Mouse (Mus musculus) liver, embryonic 16.5 days (tissue): ENCODE data around the gene Fgb. TPM values are rescaled to one million over a fixed set of nuclear protein-coding genes. Genes with fewer than 3 reads are reported as not detected.
A peak's percentile ranks its signal among the peaks of the same experiment; 100 is the strongest.

Experiments
- ATAC-seq: fragments of 200-750 bp; cut with Nextera tagmentation; 2 replicates; pipeline ENCODE4 v1.8.0; 2017; ENCODE audit warnings: low read depth, mild to moderate bottlenecking, moderate number of reproducible peaks, moderate library complexity
- H3K27ac ChIP-seq: fragments of 300-500 bp; sonication (generic); 2 replicates; pipeline ENCODE4 v1.5.1; 2014; ENCODE audit warnings: mild to moderate bottlenecking, low read length
- H3K27me3 ChIP-seq: fragments of 300-500 bp; sonication (generic); 2 replicates; pipeline ENCODE4 v1.6.1; 2014; ENCODE audit warnings: low read depth, low read length, mixed read lengths; ENCODE audit not compliant: control insufficient read depth, insufficient read depth
- H3K36me3 ChIP-seq: fragments of 300-500 bp; sonication (generic); 2 replicates; pipeline ENCODE4 v1.6.1; 2014; ENCODE audit warnings: mild to moderate bottlenecking; ENCODE audit not compliant: control insufficient read depth, insufficient read depth
- H3K4me1 ChIP-seq: fragments of 300-500 bp; sonication (generic); 2 replicates; pipeline ENCODE4 v1.6.1; 2014; ENCODE audit warnings: low read depth, low read length, mixed read lengths; ENCODE audit not compliant: control insufficient read depth
- H3K4me2 ChIP-seq: fragments of 300-500 bp; sonication (generic); 2 replicates; pipeline ENCODE4 v1.6.1; 2014; ENCODE audit warnings: low read depth, low read length, mixed read lengths
- H3K4me3 ChIP-seq: fragments of 300-500 bp; sonication (generic); 2 replicates; pipeline ENCODE4 v1.5.1; 2014; ENCODE audit warnings: low read depth, mild to moderate bottlenecking, low read length
- H3K9ac ChIP-seq: fragments of 300-500 bp; sonication (generic); 2 replicates; pipeline ENCODE4 v1.6.1; 2014; ENCODE audit warnings: low read depth, low read length
- H3K9me3 ChIP-seq: fragments of 300-500 bp; sonication (generic); replicated peaks from 2 replicates; pipeline ENCODE4 v1.6.1; 2016; ENCODE audit warnings: low read length; ENCODE audit not compliant: control insufficient read depth
- WGBS: fragments of 180-500 bp; shearing (Covaris S2); extraction: QIAGEN DNeasy Blood & Tissue Kit; methylation state at CpG from one replicate; pipeline ENCODE4 v1.1.7; 2014; ENCODE audit not compliant: insufficient replicate concordance; 5-methylcytosine and 5-hydroxymethylcytosine counted together
- polyA plus RNA-seq: library from polyadenylated mRNA; unstranded; fragments of >200 nt; fragmentation: Nextera tagmentation; extraction: Ambion mirVana; gene quantifications from 2 replicates; pipeline ENCODE4 v1.2.1, GENCODE M21; 2015

The Fgb gene
- polyA plus RNA-seq, 1 experiment from 2014 or later, result 880 TPM

DNA sequence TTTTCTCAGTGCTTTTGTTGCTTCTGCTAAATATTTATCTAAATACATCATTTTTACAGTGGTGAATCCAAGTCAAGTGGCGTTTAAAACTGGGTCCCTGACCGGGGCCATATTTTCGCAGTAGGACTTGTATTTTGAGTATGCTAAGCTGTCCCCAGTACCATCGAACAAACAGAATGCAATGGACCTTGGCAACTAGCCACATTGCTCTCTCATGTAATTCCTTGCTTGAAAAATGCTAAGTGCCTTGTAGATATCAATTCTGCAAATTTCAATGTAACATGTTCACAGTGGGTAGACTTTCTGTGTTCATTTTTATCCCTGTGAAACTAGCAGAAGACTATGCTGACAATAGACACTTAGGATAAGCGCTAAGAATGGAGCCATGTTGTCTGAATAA, 28.5 kb downstream of the Fgb start:
- H3K4me2 ChIP-seq, result no peak overlapping the region
- no peaks in the 10 kb centered on the region for H3K9me3 ChIP-seq
- no peak overlapping the region for H3K9ac ChIP-seq
- no peaks in the 10 kb centered on the region for H3K27me3 ChIP-seq
- no peak for ATAC-seq
- no peaks in the 10 kb centered on the region for H3K36me3 ChIP-seq
- H3K4me1 ChIP-seq, result no peaks in the 10 kb centered on the region; the same call in 1 of the 2 replicates
- 64% methylated on average over 5 of the region's 5 CpGs for WGBS
- H3K27ac ChIP-seq, result no peak overlapping the region
- H3K4me3 ChIP-seq, result no peak overlapping the region

DNA sequence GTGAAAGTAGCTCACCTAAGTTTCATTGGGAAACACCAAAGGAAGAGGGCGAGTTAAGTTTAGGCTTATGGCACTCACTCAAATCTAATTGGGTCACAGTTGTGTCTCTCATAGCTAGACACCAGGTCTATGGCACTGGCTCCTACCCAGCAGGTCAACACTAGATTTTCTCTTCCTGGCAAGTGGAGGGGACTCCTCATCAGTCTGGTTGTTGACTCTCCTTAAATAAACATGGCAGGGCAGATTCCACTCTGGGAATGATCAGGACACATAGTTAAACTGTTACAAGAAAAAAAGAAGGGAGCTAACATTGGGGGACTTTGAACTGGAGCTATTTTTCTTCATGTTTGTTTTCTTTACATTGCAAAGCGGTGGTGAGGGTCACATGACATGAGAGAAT, 29.3 kb downstream of the Fgb start:
- ATAC-seq, result peak; percentile 91
- no peaks in the 10 kb centered on the region for H3K27me3 ChIP-seq
- H3K4me2 ChIP-seq, result 0 out of 2 replicates have a peak overlapping the region, but pooled peaks have one; percentile 30
- H3K36me3 ChIP-seq, result no peaks in the 10 kb centered on the region
- no peak overlapping the region for H3K9ac ChIP-seq
- peak overlapping the region; percentile 58 for H3K27ac ChIP-seq
- H3K9me3 ChIP-seq, result no peaks in the 10 kb centered on the region
- H3K4me1 ChIP-seq, result no peaks in the 10 kb centered on the region; the same call in 1 of the 2 replicates
- WGBS, result 35% methylated on average over 2 of the region's 2 CpGs
- H3K4me3 ChIP-seq, result no peak overlapping the region

DNA sequence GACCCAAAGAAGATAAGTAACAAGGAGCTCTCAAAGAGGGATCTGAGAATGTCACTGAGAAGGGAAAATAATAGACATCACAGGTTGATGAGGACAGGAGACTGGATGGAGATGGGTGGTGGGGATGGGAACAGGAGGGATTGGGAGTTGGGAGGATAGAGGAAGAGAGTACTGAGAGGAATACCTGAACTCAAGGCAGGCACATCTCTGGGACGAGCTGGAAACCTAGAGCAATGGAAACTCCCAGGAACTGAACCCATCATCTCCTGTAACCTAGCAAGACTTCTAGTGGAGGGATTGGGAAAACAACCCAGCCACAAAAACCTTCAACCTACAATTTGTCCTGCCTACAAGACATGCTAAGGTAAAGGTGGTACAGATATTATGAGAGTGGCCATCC, 33.4 kb downstream of the Fgb start:
- no peak overlapping the region for H3K27ac ChIP-seq
- H3K4me1 ChIP-seq, result no peaks in the 10 kb centered on the region
- 50% methylated on average over 1 of the region's 1 CpGs for WGBS
- no peak overlapping the region for H3K4me3 ChIP-seq
- no peaks in the 10 kb centered on the region for H3K9me3 ChIP-seq
- no peak for ATAC-seq
- H3K27me3 ChIP-seq, result no peaks in the 10 kb centered on the region
- H3K36me3 ChIP-seq, result no peaks in the 10 kb centered on the region
- no peak overlapping the region for H3K9ac ChIP-seq
- H3K4me2 ChIP-seq, result no peak overlapping the region

GRCm38 (mm10) chr3:83013951-83014350, 35.7 kb downstream of the Fgb start:
- Histone ChIP-seq H3K4me3 (no peak overlapping the region), H3K9me3 (no peaks in the 10 kb centered on the region), H3K4me2 (no peak overlapping the region), H3K36me3 (no peaks in the 10 kb centered on the region), H3K9ac (no peak overlapping the region), H3K4me1 (no peaks in the 10 kb centered on the region), H3K27ac (no peak overlapping the region), H3K27me3 (no peaks in the 10 kb centered on the region)
- ATAC-seq, result no peak
- WGBS, result 66% methylated on average over 10 of the region's 10 CpGs

- 76% methylated on average over 19 of the region's 19 CpGs for WGBS
- no peaks in the 10 kb centered on the region for H3K27me3 ChIP-seq
- no peaks in the 10 kb centered on the region for H3K36me3 ChIP-seq
- no peak overlapping the region for H3K4me3 ChIP-seq
- no peak overlapping the region for H3K27ac ChIP-seq
- no peaks in the 10 kb centered on the region for H3K4me1 ChIP-seq
- no peaks in the 10 kb centered on the region for H3K9me3 ChIP-seq
- no peak for ATAC-seq
- H3K4me2 ChIP-seq, result no peak overlapping the region
- no peak overlapping the region for H3K9ac ChIP-seq
Observed at GRCm38 (mm10) chr3:83012636-83013035, 37.0 kb downstream of the Fgb start.

- Histone ChIP-seq H3K9ac (no peak overlapping the region), H3K36me3 (no peaks in the 10 kb centered on the region), H3K4me3 (peak overlapping the region; percentile 44), H3K4me2 (peak overlapping the region; percentile 40), H3K27ac (no peak overlapping the region), H3K27me3 (no peaks in the 10 kb centered on the region), H3K9me3 (no peaks in the 10 kb centered on the region), H3K4me1 (no peaks in the 10 kb centered on the region)
- ATAC-seq, result no peak
- WGBS, result 59% methylated on average over 4 of the region's 4 CpGs
Observed at GRCm38 (mm10) chr3:83011565-83011964, 38.1 kb downstream of the Fgb start.

DNA sequence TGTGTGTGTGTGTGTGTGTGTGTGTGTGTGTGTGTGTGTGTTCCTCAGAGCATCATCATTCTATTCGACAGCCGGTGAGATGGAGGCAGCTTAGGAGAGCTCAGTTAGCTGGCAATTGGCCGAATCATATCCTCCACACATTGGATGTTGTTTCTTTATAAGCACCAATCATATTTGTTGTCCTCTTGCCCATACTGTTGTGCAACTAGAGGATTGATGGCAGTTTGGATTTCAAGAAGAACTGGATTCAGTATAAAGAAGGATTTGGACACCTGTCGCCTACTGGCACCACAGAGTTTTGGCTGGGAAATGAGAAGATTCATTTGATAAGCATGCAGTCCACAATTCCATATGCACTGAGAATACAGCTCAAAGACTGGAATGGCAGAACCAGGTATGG, 38.5 kb downstream of the Fgb start:
- H3K27ac ChIP-seq, result no peak overlapping the region
- H3K4me3 ChIP-seq, result peak overlapping the region; percentile 44; the same call in 1 of the 2 replicates
- H3K36me3 ChIP-seq, result no peaks in the 10 kb centered on the region

GRCm38 (mm10) chr3:83010291-83010690, 39.4 kb downstream of the Fgb start:
- WGBS, result 50% methylated on average over 11 of the region's 11 CpGs

More for the DNA sequence above, 38.5 kb downstream of the Fgb start:
- Histone ChIP-seq H3K4me1 (no peaks in the 10 kb centered on the region), H3K27me3 (no peaks in the 10 kb centered on the region), H3K9me3 (no peaks in the 10 kb centered on the region), H3K9ac (no peak overlapping the region), H3K4me2 (peak overlapping the region; percentile 40)
- no peak for ATAC-seq
- 60% methylated on average over 4 of the region's 4 CpGs for WGBS

DNA sequence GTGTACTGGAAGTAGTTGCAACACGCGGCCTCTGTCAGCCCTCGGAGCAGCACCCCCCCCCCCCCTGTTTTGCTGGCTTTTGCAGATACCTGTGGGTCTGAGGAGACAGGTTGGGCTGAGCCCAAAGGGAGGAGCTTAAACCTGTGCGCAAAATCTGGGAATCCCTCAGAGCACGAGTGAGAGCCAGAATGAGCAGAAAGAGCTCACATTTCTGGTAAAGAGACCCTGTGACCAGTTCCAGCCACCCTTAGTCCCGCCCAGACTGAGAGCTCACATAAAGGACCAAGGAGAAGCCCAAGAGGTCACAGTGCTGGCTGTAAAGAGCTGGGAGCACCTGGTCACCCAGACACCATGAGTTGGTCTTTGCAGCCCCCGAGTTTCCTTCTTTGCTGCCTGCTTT, 42.1 kb downstream of the Fgb start, which contains the start of gene Fgg:
Gene Fgg, plus strand, starts transcription at position 168 of the 400 bp plus-strand sequence.
- Histone ChIP-seq H3K36me3 (no peaks in the 10 kb centered on the region), H3K9ac (0 out of 2 replicates have a peak within 1 kb of the TSS, but pooled peaks have one; percentile 19), H3K9me3 (no peaks in the 10 kb centered on the region), H3K4me1 (no peaks in the 10 kb centered on the region), H3K27me3 (no peaks in the 10 kb centered on the region), H3K4me3 (peak within 1 kb of the TSS; percentile 44), H3K27ac (peak within 1 kb of the TSS; percentile 60), H3K4me2 (0 out of 2 replicates have a peak within 1 kb of the TSS, but pooled peaks have one; percentile 3)
- WGBS, result 29% methylated on average over 7 of the region's 7 CpGs
- ATAC-seq, result peak; percentile 83

More at GRCm38 (mm10) chr3:83010291-83010690, 39.4 kb downstream of the Fgb start:
- peak overlapping the region; percentile 40 for H3K4me2 ChIP-seq
- H3K4me1 ChIP-seq, result no peaks in the 10 kb centered on the region
- no peaks in the 10 kb centered on the region for H3K27me3 ChIP-seq
- peak overlapping the region; percentile 44 for H3K4me3 ChIP-seq
- no peaks in the 10 kb centered on the region for H3K36me3 ChIP-seq
- ATAC-seq, result no peak
- no peak overlapping the region for H3K27ac ChIP-seq
- H3K9ac ChIP-seq, result no peak overlapping the region
- H3K9me3 ChIP-seq, result no peaks in the 10 kb centered on the region
